Mouse (Mus musculus) bone marrow macrophage, adult 2 months (primary cell): ENCODE data around the gene Selplg.

Experiments used
- CTCF ChIP-seq: IDR thresholded peaks from 2 replicates; pipeline ENCODE4 v1.5.1; 2012; ENCODE audit warnings: low read depth, mild to moderate bottlenecking, low read length, moderate library complexity
- POLR2A ChIP-seq: IDR thresholded peaks from 2 replicates; pipeline ENCODE4 v1.6.1; 2012; ENCODE audit warnings: mild to moderate bottlenecking, low read depth, low read length, borderline replicate concordance

GRCm38 (mm10) chr5:113832490-113832901 is at the start of gene Selplg:
- TF ChIP-seq POLR2A (no peak), CTCF (no peak)
